Mouse (Mus musculus): ENCODE measurements around the gene Actg2. TPM values are rescaled to one million over a fixed set of nuclear protein-coding genes. Genes with fewer than 3 reads are reported as not detected.

The Actg2 gene
- total RNA-seq, 1 experiment: 6.6 TPM

DNA sequence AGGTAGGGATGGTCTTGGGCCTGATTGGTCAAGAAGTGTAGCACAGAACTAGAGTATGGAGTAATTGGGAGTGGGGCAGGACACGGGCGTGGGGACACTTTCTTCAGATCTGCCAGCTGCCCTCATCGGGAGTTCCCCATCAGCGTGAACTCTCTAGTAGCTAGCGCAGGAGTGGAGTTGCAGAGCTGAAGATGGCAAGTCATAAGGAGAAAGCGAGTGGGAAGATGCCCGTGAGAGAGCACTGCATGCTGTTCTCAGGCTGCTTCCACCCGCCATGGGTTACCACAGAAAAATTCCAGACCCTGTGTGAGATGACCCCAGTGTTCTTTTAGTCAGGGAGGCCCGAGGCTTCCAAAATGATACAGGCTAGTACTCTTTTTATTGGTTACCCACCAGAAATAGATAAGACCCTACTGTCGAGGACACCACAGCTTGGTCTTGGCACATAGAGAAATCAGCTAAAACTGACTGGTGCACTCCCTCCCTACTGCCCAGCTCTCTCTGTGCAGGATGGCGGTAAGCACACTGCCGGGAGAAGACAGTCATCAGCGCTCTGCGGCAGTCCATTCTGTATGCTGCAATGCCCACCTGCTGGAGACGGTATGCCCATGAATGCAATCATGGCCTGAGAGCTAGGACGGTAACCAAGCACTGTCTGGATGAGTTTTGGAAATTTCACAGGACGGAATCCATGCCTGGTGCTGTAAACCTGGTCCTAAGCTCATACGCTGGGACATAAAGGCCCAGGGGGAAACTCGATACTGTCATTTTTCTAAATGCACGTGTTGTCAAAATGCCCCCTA, 46.3 kb upstream of the Actg2 start:
- Histone ChIP-seq H3K9me3 (ENCODE audit: control insufficient read depth, insufficient read depth, low read depth, low read length) (no peaks in the 10 kb centered on the region), H3K27ac (ENCODE audit: insufficient read depth, low read depth, low read length, poor library complexity, severe bottlenecking) (no peak overlapping the region), H3K36me3 (ENCODE audit: control insufficient read depth, insufficient read depth, low read length, poor library complexity, severe bottlenecking) (no peaks in the 10 kb centered on the region), H3K9ac (ENCODE audit: insufficient read depth, low read depth, low read length, poor library complexity, severe bottlenecking) (no peak overlapping the region), H3K4me1 (ENCODE audit: control insufficient read depth in 2 of 2, insufficient read depth in 2 of 2, low read length in 2 of 2, poor library complexity in 1 of 2) (no peaks in the 10 kb centered on the region), H3K4me3 (ENCODE audit: insufficient read depth in 1 of 2, low read depth in 1 of 2, low read length in 2 of 2, poor library complexity in 1 of 2, severe bottlenecking in 1 of 2) (no peak overlapping the region)
- TF ChIP-seq CHD2 (IDR thresholded peaks at IDR 0.05; ENCODE audit: low read depth, low read length) (no peak), ZNF384 (IDR thresholded peaks at IDR 0.05; ENCODE audit: low read depth, low read length) (no peak), HCFC1 (IDR thresholded peaks at IDR 0.05; ENCODE audit: borderline replicate concordance, insufficient read depth, low read length) (no peak), ZC3H11A (IDR thresholded peaks at IDR 0.05; ENCODE audit: borderline replicate concordance, low read depth, low read length) (no peak), MAFK (IDR thresholded peaks at IDR 0.05; ENCODE audit: insufficient read depth, low read depth, low read length) (no peak)
- DNase-seq (ENCODE audit: low read depth, low spot score): no peak
- in situ Hi-C loops (cut with MboI; ENCODE audit: low sequenced_read_pairs in 2 of 2, unreplicated experiment in 2 of 2): no loop called here

DNA sequence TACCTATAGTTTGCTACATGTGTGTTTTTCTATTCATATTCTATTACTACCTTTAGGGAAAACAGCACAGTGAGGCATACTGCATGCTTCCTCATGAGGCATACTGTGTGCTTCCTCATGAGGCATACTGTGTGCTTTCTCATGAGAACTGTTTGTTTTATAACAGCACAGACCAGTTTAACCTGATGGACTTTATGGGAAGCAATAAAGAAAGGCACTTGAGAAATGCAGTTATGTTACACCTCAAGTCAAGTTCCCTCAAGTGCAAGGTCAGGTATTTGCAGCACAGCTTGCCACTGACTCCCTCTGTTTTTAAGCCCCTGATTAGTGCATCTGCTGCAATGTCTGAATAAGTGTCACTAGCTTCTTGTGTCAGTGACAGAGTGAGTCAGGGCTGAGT, 41.5 kb upstream of the Actg2 start:
- in situ Hi-C loops (cut with MboI; ENCODE audit: low sequenced_read_pairs in 2 of 2, unreplicated experiment in 2 of 2): no loop called here
- Histone ChIP-seq H3K9ac (ENCODE audit: insufficient read depth, low read depth, low read length, poor library complexity, severe bottlenecking) (no peak overlapping the region), H3K4me1 (ENCODE audit: control insufficient read depth in 2 of 2, insufficient read depth in 2 of 2, low read length in 2 of 2, poor library complexity in 1 of 2) (no peaks in the 10 kb centered on the region), H3K9me3 (ENCODE audit: control insufficient read depth, insufficient read depth, low read depth, low read length) (no peaks in the 10 kb centered on the region), H3K4me3 (ENCODE audit: insufficient read depth in 1 of 2, low read depth in 1 of 2, low read length in 2 of 2, poor library complexity in 1 of 2, severe bottlenecking in 1 of 2) (no peak overlapping the region), H3K27ac (ENCODE audit: insufficient read depth, low read depth, low read length, poor library complexity, severe bottlenecking) (no peak overlapping the region), H3K36me3 (ENCODE audit: control insufficient read depth, insufficient read depth, low read length, poor library complexity, severe bottlenecking) (no peaks in the 10 kb centered on the region)
- TF ChIP-seq HCFC1 (IDR thresholded peaks at IDR 0.05; ENCODE audit: borderline replicate concordance, insufficient read depth, low read length): no peak
- DNase-seq (ENCODE audit: low read depth, low spot score): no peak

DNA sequence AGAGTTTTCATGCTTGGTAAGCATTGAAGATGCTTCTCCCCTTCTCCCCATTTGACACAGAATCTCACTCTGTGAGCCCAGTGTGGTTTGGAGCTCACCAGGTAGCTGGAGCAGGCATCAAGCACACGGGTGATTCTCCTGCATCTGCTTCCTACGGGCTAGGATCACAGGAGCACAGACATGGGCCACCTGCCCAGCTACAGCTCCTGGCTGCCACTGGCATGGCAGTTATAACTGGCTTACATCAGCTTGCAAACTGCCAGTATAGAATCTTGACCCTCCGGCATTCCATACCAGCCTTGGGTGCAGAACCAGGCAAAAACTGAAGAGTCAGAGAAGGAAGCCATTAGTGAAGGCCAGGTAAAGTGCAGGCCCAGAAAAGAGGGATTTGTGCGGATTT, 39.5 kb upstream of the Actg2 start:
- Histone ChIP-seq H3K9me3 (ENCODE audit: control insufficient read depth, insufficient read depth, low read depth, low read length) (no peaks in the 10 kb centered on the region), H3K4me1 (ENCODE audit: control insufficient read depth in 2 of 2, insufficient read depth in 2 of 2, low read length in 2 of 2, poor library complexity in 1 of 2) (no peaks in the 10 kb centered on the region), H3K4me3 (ENCODE audit: insufficient read depth in 1 of 2, low read depth in 1 of 2, low read length in 2 of 2, poor library complexity in 1 of 2, severe bottlenecking in 1 of 2) (no peak overlapping the region), H3K9ac (ENCODE audit: insufficient read depth, low read depth, low read length, poor library complexity, severe bottlenecking) (no peak overlapping the region), H3K27ac (ENCODE audit: insufficient read depth, low read depth, low read length, poor library complexity, severe bottlenecking) (no peak overlapping the region), H3K36me3 (ENCODE audit: control insufficient read depth, insufficient read depth, low read length, poor library complexity, severe bottlenecking) (no peaks in the 10 kb centered on the region)
- in situ Hi-C loops (cut with MboI; ENCODE audit: low sequenced_read_pairs in 2 of 2, unreplicated experiment in 2 of 2): no loop called here
- TF ChIP-seq HCFC1 (IDR thresholded peaks at IDR 0.05; ENCODE audit: borderline replicate concordance, insufficient read depth, low read length) (no peak), ZNF384 (IDR thresholded peaks at IDR 0.05; ENCODE audit: low read depth, low read length) (no peak), MAFK (IDR thresholded peaks at IDR 0.05; ENCODE audit: insufficient read depth, low read depth, low read length) (no peak), CHD2 (IDR thresholded peaks at IDR 0.05; ENCODE audit: low read depth, low read length) (no peak), ZC3H11A (IDR thresholded peaks at IDR 0.05; ENCODE audit: borderline replicate concordance, low read depth, low read length) (no peak)
- no peak for DNase-seq (ENCODE audit: low read depth, low spot score)

DNA sequence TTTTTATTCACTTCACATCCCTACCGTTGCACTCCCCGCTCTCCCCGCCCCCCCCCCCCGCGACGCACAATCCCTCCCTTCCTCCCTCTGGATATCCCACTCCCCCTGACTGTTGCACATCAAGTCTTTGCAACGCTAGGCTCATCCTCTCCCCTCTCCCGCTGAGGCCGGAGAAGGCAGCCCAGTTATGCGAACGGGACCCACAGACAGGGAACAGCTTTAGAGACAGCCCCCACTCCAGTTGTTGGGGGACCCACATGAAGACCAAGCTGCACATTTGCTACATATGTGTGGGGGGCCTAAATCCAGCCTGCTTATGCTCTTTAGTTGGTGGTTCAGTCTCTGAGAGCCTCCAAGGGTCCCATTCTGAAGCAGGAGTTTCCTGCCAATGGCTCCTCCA, 36.6 kb upstream of the Actg2 start, which contains the start of gene Stambp:
Gene Stambp, minus strand, starts transcription at position 59 of the 400 bp plus-strand sequence.
- peak within 1 kb of the TSS; percentile 22 for H3K9ac ChIP-seq (ENCODE audit: insufficient read depth, low read depth, low read length, poor library complexity, severe bottlenecking)
- DNase-seq (ENCODE audit: low read depth, low spot score): no peak
- peak within 1 kb of the TSS; percentile 66 to 92 for H3K4me3 ChIP-seq (ENCODE audit: insufficient read depth in 1 of 2, low read depth in 1 of 2, low read length in 2 of 2, poor library complexity in 1 of 2, severe bottlenecking in 1 of 2)
- no peak within 1 kb of the TSS for H3K27ac ChIP-seq (ENCODE audit: insufficient read depth, low read depth, low read length, poor library complexity, severe bottlenecking)
- TF ChIP-seq ZNF384 (IDR thresholded peaks at IDR 0.05; ENCODE audit: low read depth, low read length) (no peak), MAFK (IDR thresholded peaks at IDR 0.05; ENCODE audit: insufficient read depth, low read depth, low read length) (no peak), HCFC1 (IDR thresholded peaks at IDR 0.05; ENCODE audit: borderline replicate concordance, insufficient read depth, low read length) (no peak), CHD2 (IDR thresholded peaks at IDR 0.05; ENCODE audit: low read depth, low read length) (no peak), ZC3H11A (IDR thresholded peaks at IDR 0.05; ENCODE audit: borderline replicate concordance, low read depth, low read length) (no peak)
- H3K36me3 ChIP-seq (ENCODE audit: control insufficient read depth, insufficient read depth, low read length, poor library complexity, severe bottlenecking): no peaks in the 10 kb centered on the region
- in situ Hi-C loops (cut with MboI; ENCODE audit: low sequenced_read_pairs in 2 of 2, unreplicated experiment in 2 of 2): no loop called here
- H3K4me1 ChIP-seq (ENCODE audit: control insufficient read depth in 2 of 2, insufficient read depth in 2 of 2, low read length in 2 of 2, poor library complexity in 1 of 2): no peaks in the 10 kb centered on the region
- H3K9me3 ChIP-seq (ENCODE audit: control insufficient read depth, insufficient read depth, low read depth, low read length): no peaks in the 10 kb centered on the region

Measured in ES-E14 (cell line).